Mouse (Mus musculus) testis, postnatal 14 days (tissue): ENCODE data around the gene Btbd9.
A peak's percentile ranks its signal among the peaks of the same experiment; 100 is the strongest.
"Not testable (repeated sequence)": the region's sequence is repeated elsewhere in the genome, so short reads cannot be mapped to it uniquely, and the experiment has no call there.

Experiments used
- DNase-seq: peaks from one replicate; pipeline ENCODE4 v3.0.0; 2021; ENCODE audit warnings: low spot score

The Btbd9 gene

GRCm38 (mm10) chr17:30556512-30556911, 19.8 kb downstream of the Btbd9 start:
- no peak for DNase-seq

GRCm38 (mm10) chr17:30553027-30553937, 23.0 kb downstream of the Btbd9 start:
- no peak for DNase-seq

GRCm38 (mm10) chr17:30550774-30551107, 25.5 kb downstream of the Btbd9 start:
- DNase-seq: no peak

- no peak for DNase-seq
Measured at GRCm38 (mm10) chr17:30549899-30550773, 26.2 kb downstream of the Btbd9 start.

- peak; percentile 81 for DNase-seq
Measured at GRCm38 (mm10) chr17:30539098-30539497, 37.2 kb downstream of the Btbd9 start.

- DNase-seq: no peak
Measured at GRCm38 (mm10) chr17:30536651-30537050, 39.6 kb downstream of the Btbd9 start.

- no peak for DNase-seq
Measured at GRCm38 (mm10) chr17:30533098-30533497, 43.2 kb downstream of the Btbd9 start.

GRCm38 (mm10) chr17:30530542-30530940, 45.7 kb downstream of the Btbd9 start:
- no peak for DNase-seq

GRCm38 (mm10) chr17:30529632-30530541, 46.4 kb downstream of the Btbd9 start:
- DNase-seq: no peak

- no peak for DNase-seq
Measured at GRCm38 (mm10) chr17:30525405-30526295, 50.6 kb downstream of the Btbd9 start.

- DNase-seq: no peak
Measured at GRCm38 (mm10) chr17:30524451-30524850, 51.8 kb downstream of the Btbd9 start.

- no peak for DNase-seq
Measured at GRCm38 (mm10) chr17:30523783-30524182, 52.5 kb downstream of the Btbd9 start.

GRCm38 (mm10) chr17:30522406-30523078, 53.7 kb downstream of the Btbd9 start:
- DNase-seq: no peak

GRCm38 (mm10) chr17:30519172-30519512, 57.1 kb downstream of the Btbd9 start:
- DNase-seq: not testable (repeated sequence)

- no peak for DNase-seq
Measured at GRCm38 (mm10) chr17:30518431-30519171, 57.7 kb downstream of the Btbd9 start.

- DNase-seq: no peak
Measured at GRCm38 (mm10) chr17:30516580-30517340, 59.5 kb downstream of the Btbd9 start.

GRCm38 (mm10) chr17:30515401-30515800, 60.9 kb downstream of the Btbd9 start:
- DNase-seq: no peak

GRCm38 (mm10) chr17:30513034-30513433, 63.3 kb downstream of the Btbd9 start:
- DNase-seq: no peak

- DNase-seq: no peak
Measured at GRCm38 (mm10) chr17:30512531-30512930, 63.8 kb downstream of the Btbd9 start.
